Mouse (Mus musculus) frontal cortex, postnatal 10 days (tissue): ENCODE results near the gene Onecut3.
A peak's percentile ranks its signal among the peaks of the same experiment; 100 is the strongest.

ENCODE experiments used
- DNase-seq, 2 experiments: peaks; one replicate each; pipeline ENCODE4 v3.0.0; 2022; ENCODE audit warnings: low spot score in 2 of 2, mixed read lengths in 1 of 2

Gene Onecut3

GRCm38 (mm10) chr10:80553575-80553974, 58.9 kb downstream of the Onecut3 start:
- no peak for DNase-seq

GRCm38 (mm10) chr10:80553997-80554396, 59.4 kb downstream of the Onecut3 start:
- DNase-seq, result no peak

- peak in 1 of 2 experiments; percentile 71 for DNase-seq
Observed at GRCm38 (mm10) chr10:80557346-80557965, 62.8 kb downstream of the Onecut3 start.

- DNase-seq, result no peak
Observed at GRCm38 (mm10) chr10:80559431-80559830, 64.8 kb downstream of the Onecut3 start.

- no peak for DNase-seq
Observed at GRCm38 (mm10) chr10:80560621-80561020, 66.0 kb downstream of the Onecut3 start.

GRCm38 (mm10) chr10:80561116-80561944, 66.7 kb downstream of the Onecut3 start, which contains the start of gene Rexo1:
TSS of gene Rexo1 (minus strand) at chr10:80561560.
- peak; percentile 83 to 89 for DNase-seq

- DNase-seq, result peak; percentile 80 to 85
Observed at GRCm38 (mm10) chr10:80566375-80567092, 71.9 kb downstream of the Onecut3 start.
